Mouse (Mus musculus) cerebellum, adult 2 months (tissue): ENCODE data around the gene Hist2h3c1.

ENCODE experiments used
- CTCF ChIP-seq: fragments of 200-500 bp; IDR thresholded peaks from 2 replicates; pipeline ENCODE4 v1.5.1; 2011; ENCODE audit warnings: low read depth, mild to moderate bottlenecking, control low read depth, low read length, moderate library complexity, borderline replicate concordance; ENCODE audit not compliant: insufficient read depth
- POLR2A ChIP-seq: fragments of 200-500 bp; IDR thresholded peaks from 2 replicates; pipeline ENCODE4 v1.6.1; 2011; ENCODE audit warnings: low read length, control low read depth, borderline replicate concordance; ENCODE audit not compliant: insufficient read depth

DNA sequence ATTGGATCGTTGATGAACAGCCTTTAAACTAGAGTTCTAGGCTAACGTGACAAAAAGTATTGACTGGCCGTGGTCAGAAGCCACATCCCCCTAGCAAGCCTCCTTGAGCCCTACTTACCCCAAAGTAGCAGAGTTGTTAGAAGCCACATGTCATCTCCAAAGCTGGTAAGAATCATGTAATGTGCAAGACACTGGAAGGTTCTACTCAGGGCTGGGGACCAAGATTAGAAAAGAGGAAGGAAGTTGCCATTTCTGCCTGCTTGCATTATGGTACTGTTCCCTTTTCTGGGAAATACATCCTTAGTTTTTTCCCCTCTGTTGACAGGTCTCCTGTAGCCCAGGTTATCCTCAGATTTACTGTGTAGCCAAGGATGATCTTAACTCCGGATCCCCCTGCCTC lies 47.3 kb downstream of the Hist2h3c1 start, which contains the start of gene Fcgr1:
- TF ChIP-seq CTCF (no peak), POLR2A (no peak)
